Mouse (Mus musculus) adrenal gland, postnatal 10 days (tissue): ENCODE measurements around the gene Siglech. TPM values are rescaled to one million over a fixed set of nuclear protein-coding genes. Genes with fewer than 3 reads are reported as not detected.

ENCODE experiments used
- total RNA-seq, 2 experiments: library from RNA; stranded (reverse); gene quantifications; 2 replicates each; pipeline ENCODE4 v1.2.3; 2021

Gene Siglech
- total RNA-seq, 2 experiments from 2014 or later: 0.93 to 1.5 TPM

Other genes starting within 250 kb of the Siglech start
- gene Tubgcp5, start 26.0 kb downstream of the Siglech start, total RNA-seq: 10 to 100 TPM; 20.2 to 24.5 TPM
- gene Cyfip1, start 73.6 kb downstream of the Siglech start, total RNA-seq: 10 to 100 TPM; 64.4 to 72.4 TPM
- gene Nipa2, start 194.3 kb downstream of the Siglech start, total RNA-seq: 10 to 100 TPM; 48.1 to 49.8 TPM